Mouse (Mus musculus) kidney, adult 2 months (tissue): ENCODE results near the gene Cdc27. TPM values are rescaled to one million over a fixed set of nuclear protein-coding genes. Genes with fewer than 3 reads are reported as not detected.

Experiments used
- DNase-seq: peaks from one replicate; pipeline ENCODE4 v3.0.0; 2021
- H3K27ac ChIP-seq: fragments of 200-500 bp; 2 replicates; pipeline ENCODE4 v1.5.1; 2012; ENCODE audit warnings: low read depth, low read length, control low read depth, inconsistent platforms; ENCODE audit not compliant: insufficient read depth
- H3K27me3 ChIP-seq: fragments of 200-500 bp; replicated peaks from 2 replicates; pipeline ENCODE4 v1.6.1; 2012; ENCODE audit warnings: mild to moderate bottlenecking, moderate library complexity, low read length, inconsistent platforms; ENCODE audit not compliant: control insufficient read depth, insufficient read depth
- H3K36me3 ChIP-seq: fragments of 200-500 bp; 2 replicates; pipeline ENCODE4 v1.6.1; 2012; ENCODE audit warnings: mild to moderate bottlenecking, moderate library complexity, low read length, inconsistent platforms; ENCODE audit not compliant: control insufficient read depth, insufficient read depth
- H3K4me1 ChIP-seq: fragments of 200-500 bp; 2 replicates; pipeline ENCODE4 v1.6.1; 2011; ENCODE audit warnings: low read length; ENCODE audit not compliant: control insufficient read depth, insufficient read depth
- H3K4me3 ChIP-seq: fragments of 200-500 bp; 2 replicates; pipeline ENCODE4 v1.5.1; 2011; ENCODE audit warnings: mild to moderate bottlenecking, low read depth, low read length, control low read depth; ENCODE audit not compliant: insufficient read depth
- CTCF ChIP-seq: fragments of 200-500 bp; conservative IDR thresholded peaks from 2 replicates; pipeline ENCODE4 v1.5.1; 2011; ENCODE audit warnings: low read depth, mild to moderate bottlenecking, control low read depth, low read length, moderate library complexity, mixed read lengths; ENCODE audit not compliant: insufficient read depth, insufficient read length
- POLR2A ChIP-seq: fragments of 200-500 bp; IDR thresholded peaks from one replicate; pipeline ENCODE4 v1.6.1; 2011; ENCODE audit warnings: low read depth, low read length, control low read depth
- WGBS: fragments of 180-500 bp; shearing (Covaris S2); methylation state at CpG from one replicate; pipeline ENCODE4 v1.1.7; 2018; 5-methylcytosine and 5-hydroxymethylcytosine counted together
- polyA plus RNA-seq: library from polyadenylated mRNA; depleted of rRNA; stranded (reverse); fragments of >200 nt; gene quantifications from 2 replicates; pipeline ENCODE4 v1.2.3, GENCODE M21; 2012

Cdc27 gene
- polyA plus RNA-seq, 1 experiment = 6.1 TPM

DNA sequence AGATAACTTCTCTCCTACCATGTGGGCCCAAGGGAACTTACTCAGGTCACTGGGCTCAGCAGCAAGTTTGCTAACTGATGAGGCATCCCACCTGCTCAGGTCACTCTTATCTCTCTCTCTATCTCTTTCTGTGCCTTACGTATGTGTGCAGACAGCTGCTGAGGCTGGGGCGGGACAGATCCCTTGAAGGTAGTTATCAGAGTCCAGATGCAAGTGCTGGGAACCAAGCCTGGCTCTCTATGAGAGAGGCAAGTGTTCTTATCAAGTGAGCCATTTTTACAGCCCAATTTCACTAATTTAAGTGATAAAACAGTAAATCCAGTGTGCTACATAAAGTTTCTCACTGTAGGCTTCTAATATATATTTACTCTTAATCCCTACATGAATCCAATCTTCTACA, 13.6 kb downstream of the Cdc27 start:
- no peak overlapping the region for H3K4me3 ChIP-seq
- DNase-seq = no peak
- TF ChIP-seq CTCF (no peak), POLR2A (no peak)
- H3K36me3 ChIP-seq = peaks cover 2% of the 10 kb centered on the region; the same call in 1 of the 2 replicates
- WGBS = 85% methylated on average over 2 of the region's 2 CpGs
- H3K4me1 ChIP-seq = no peaks in the 10 kb centered on the region
- H3K27me3 ChIP-seq = no peaks in the 10 kb centered on the region
- no peak overlapping the region for H3K27ac ChIP-seq

DNA sequence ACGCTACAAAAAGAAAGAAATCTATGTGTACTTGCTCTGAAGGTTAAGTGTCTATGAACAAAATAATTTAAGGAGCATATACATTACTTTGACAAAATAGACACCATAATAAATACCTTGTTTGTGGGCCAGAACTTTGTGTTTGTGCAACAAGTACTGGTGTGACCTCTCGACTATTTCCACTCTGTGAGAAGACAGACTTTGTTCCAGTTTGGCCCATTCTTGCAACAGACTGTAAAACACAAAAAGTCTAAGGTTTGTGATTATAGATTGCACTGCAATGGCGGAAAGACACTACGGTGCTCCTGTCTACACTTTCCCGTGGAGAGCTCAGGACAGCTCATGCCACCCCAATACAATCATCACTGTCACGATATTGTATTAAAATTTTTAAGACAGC, 24.5 kb downstream of the Cdc27 start:
- no peak for DNase-seq
- H3K27me3 ChIP-seq = no peaks in the 10 kb centered on the region
- WGBS = 94% methylated on average over 6 of the region's 6 CpGs
- peaks cover 6% of the 10 kb centered on the region for H3K36me3 ChIP-seq
- H3K4me3 ChIP-seq = no peak overlapping the region
- no peak overlapping the region for H3K27ac ChIP-seq
- no peaks in the 10 kb centered on the region for H3K4me1 ChIP-seq
- no peak for TF ChIP-seq CTCF
- no peak for TF ChIP-seq POLR2A

DNA sequence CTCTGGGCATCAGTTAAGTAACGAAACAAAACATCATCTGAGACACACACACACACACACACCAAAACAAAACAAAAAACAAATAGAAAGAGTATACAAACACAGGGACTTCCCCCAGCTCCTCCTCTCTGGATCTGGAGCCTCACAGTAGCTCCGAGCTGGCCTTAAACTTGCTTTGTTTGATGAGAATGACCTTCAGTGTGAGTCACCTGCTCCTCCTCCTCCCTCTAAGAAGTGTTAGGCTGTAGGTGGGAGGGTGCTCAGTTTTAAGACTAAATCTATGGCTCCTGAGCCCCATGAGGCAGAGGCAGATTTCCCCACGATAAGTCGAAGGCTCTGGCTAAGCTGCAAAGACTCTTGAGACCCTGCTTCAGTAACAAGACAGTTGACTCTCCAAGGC, 38.0 kb downstream of the Cdc27 start:
- Histone ChIP-seq H3K27me3 (no peaks in the 10 kb centered on the region), H3K27ac (no peak overlapping the region), H3K4me1 (no peaks in the 10 kb centered on the region), H3K36me3 (peaks cover 6% of the 10 kb centered on the region), H3K4me3 (no peak overlapping the region)
- no peak for DNase-seq
- WGBS = 81% methylated on average over 4 of the region's 4 CpGs
- TF ChIP-seq CTCF (no peak), POLR2A (no peak)

DNA sequence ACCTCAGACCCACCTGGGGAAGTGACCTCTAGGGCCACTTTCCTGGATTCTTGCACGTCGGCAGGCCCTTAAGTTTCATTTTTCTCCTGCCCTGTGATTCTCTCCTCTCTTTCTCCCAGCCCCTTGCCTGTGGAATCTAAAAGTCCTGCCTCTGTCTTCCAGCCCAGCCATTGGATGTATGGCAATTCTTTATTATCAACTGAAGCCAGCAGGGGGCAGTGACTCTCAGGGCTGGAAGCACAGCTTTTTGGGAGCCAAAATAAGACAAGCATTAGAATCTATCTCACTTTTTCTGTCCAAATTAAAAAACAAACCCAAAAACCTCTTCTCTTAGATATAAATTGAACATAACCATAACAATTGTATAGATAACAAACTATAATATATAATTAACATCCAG, 39.8 kb downstream of the Cdc27 start:
- peaks cover 6% of the 10 kb centered on the region for H3K36me3 ChIP-seq
- TF ChIP-seq CTCF = peak; percentile 46
- TF ChIP-seq POLR2A = no peak
- H3K4me1 ChIP-seq = no peaks in the 10 kb centered on the region
- H3K4me3 ChIP-seq = no peak overlapping the region
- DNase-seq = peak; percentile 13
- no peak overlapping the region for H3K27ac ChIP-seq
- H3K27me3 ChIP-seq = no peaks in the 10 kb centered on the region
- WGBS = 81% methylated on average over 2 of the region's 2 CpGs

DNA sequence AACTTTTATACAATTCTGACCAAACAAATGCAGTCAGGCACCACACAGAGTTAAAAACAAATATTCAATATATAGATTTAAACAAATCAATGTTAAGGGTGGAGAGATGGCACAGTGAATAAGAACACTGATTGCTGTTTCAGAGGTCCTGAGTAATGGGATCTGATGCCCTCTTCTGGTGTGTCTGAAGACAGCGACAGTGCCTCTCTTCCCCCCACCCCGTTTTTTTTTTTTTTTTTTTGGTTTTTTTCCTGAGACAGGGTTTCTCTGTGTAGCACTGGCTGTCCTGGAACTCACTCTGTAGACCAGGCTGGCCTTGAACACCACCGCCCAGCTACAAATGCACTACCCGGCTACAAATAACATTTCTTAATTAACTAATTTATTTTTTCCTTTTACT, 42.0 kb downstream of the Cdc27 start:
- Histone ChIP-seq H3K4me1 (no peaks in the 10 kb centered on the region), H3K27ac (no peak overlapping the region), H3K27me3 (no peaks in the 10 kb centered on the region), H3K4me3 (no peak overlapping the region), H3K36me3 (peaks cover 7% of the 10 kb centered on the region)
- 85% methylated on average over 4 of the region's 4 CpGs for WGBS
- TF ChIP-seq CTCF (no peak), POLR2A (no peak)
- DNase-seq = no peak

DNA sequence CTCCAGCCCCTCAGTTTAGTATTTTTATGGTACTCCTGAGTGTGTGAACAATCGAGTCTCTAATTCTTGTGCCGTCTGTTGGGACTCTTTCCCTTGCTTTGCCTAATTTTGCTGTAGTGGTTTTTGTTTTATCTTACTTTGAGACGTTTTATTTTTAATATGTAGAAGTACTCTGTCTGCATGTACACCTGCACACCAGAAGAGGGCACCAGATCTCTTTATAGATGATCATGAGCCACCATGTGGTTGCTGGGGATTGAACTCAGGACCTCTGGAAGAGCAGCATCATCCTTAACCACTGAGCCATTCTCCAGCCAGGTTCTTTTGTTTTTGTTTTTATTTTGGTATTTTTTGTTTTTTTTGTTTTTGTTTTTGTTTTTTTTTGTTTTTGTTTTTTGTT, 62.1 kb downstream of the Cdc27 start:
- H3K4me1 ChIP-seq = no peaks in the 10 kb centered on the region
- H3K27ac ChIP-seq = no peak overlapping the region
- no peak overlapping the region for H3K4me3 ChIP-seq
- WGBS = 87% methylated on average over 3 of the region's 3 CpGs
- no peak for TF ChIP-seq POLR2A
- TF ChIP-seq CTCF = no peak
- no peaks in the 10 kb centered on the region for H3K36me3 ChIP-seq
- no peaks in the 10 kb centered on the region for H3K27me3 ChIP-seq
- DNase-seq = no peak

DNA sequence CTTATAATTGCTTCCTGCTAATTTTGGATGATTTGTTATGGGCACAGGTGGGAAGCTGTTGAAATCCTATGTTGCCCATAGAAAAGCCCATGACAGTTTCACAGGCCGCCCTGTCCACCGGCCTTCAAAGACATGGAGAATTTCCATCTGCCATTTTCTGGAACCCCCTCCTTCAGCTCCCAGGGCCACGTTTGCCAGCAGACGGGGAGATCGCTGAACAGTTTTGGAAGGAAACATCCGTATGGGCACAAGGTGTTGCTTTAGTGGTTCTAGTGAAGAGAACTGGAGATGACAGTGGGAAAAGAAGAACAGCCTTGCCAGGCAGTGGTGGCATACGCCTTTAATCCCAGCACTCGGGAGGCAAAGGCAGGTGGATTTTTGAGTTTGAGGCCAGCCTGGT, 68.4 kb downstream of the Cdc27 start:
- H3K4me1 ChIP-seq = no peaks in the 10 kb centered on the region
- H3K27ac ChIP-seq = no peak overlapping the region
- no peaks in the 10 kb centered on the region for H3K36me3 ChIP-seq
- 89% methylated on average over 8 of the region's 8 CpGs for WGBS
- no peak overlapping the region for H3K4me3 ChIP-seq
- no peak for DNase-seq
- no peaks in the 10 kb centered on the region for H3K27me3 ChIP-seq
- TF ChIP-seq CTCF (no peak), POLR2A (no peak)

DNA sequence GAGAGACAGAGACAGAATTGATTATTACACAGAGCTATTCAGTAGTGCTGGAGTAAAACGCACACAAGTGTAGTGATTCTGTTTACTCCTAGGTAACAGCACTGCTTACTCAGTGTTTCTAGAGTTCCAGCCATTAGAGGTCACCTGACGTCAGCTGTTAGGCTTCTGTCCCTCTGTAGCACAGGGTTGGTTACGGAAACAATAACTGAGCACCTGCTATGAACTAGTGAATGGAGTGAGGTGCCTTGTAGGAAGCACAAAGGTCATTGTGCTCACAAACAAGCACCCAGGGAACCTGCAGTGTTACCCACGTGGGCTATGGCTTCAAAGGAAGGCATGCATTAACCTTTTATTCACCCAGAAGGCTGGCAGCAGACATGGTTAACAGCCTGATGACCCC, 70.9 kb downstream of the Cdc27 start:
- 65% methylated on average over 4 of the region's 4 CpGs for WGBS
- no peak overlapping the region for H3K27ac ChIP-seq
- H3K36me3 ChIP-seq = no peaks in the 10 kb centered on the region
- H3K27me3 ChIP-seq = no peaks in the 10 kb centered on the region
- DNase-seq = no peak
- H3K4me1 ChIP-seq = no peaks in the 10 kb centered on the region
- no peak overlapping the region for H3K4me3 ChIP-seq
- TF ChIP-seq POLR2A (no peak), CTCF (no peak)
